9 mouse cellular contexts compared by ENCODE assay signal in the genomic region with DNA sequence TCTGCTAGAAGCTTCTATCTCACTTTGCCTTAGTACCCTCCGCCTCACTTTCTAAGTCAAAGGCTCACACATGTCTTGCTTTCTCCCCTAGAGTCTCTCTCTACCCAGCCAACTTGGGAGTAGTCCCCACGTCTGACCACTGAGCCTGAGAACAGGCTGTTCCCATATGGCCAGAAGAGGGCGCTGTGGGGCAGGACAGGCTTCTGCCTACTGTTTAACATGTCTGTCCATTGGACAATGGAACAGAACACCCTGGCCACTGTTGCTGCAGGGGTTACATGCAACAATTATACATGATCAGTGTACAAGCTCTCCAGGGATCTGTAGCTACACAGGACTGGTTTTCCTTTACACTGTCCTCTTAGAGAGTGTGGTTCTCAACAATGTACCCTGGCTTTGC. TPM values are rescaled to one million over a fixed set of nuclear protein-coding genes. Genes with fewer than 3 reads are reported as not detected.
DNase-seq lines count a peak whose midpoint lies in the region; ATAC-seq lines count a peak whose summit lies in the region.
"Had no signal": no experiment of that assay in that cellular context is flagged by ENCODE, and none has a peak within 500 bp of the region (broad histone marks: within the 10 kb centered on the region; RNA-seq: fewer than 3 reads in every experiment).

No protein-coding gene starts in this region.

- H3K27me3 ChIP-seq in embryonic facial prominence, embryonic 11.5 days (ENCODE audit: control insufficient read depth, insufficient read depth, low read length) = no peaks in the 10 kb centered on the region
- no peaks in the 10 kb centered on the region for H3K27me3 ChIP-seq in heart, embryonic 10.5 days (ENCODE audit: insufficient read depth, poor library complexity, severe bottlenecking)
- peaks cover 4% of the 10 kb centered on the region; the same call in 1 of the 2 replicates for H3K27me3 ChIP-seq in liver, embryonic 12.5 days (replicated peaks)

- 20% methylated on average over 3 of the region's 3 CpGs for WGBS in embryonic facial prominence, embryonic 11.5 days
- WGBS in heart, embryonic 10.5 days = 15% methylated on average over 3 of the region's 3 CpGs
- WGBS in liver, embryonic 12.5 days (ENCODE audit: insufficient replicate concordance) = 25% methylated on average over 3 of the region's 3 CpGs

- no peak overlapping the region for H3K4me3 ChIP-seq in embryonic facial prominence, embryonic 11.5 days (ENCODE audit: low read depth, low read length)
- H3K4me3 ChIP-seq in heart, embryonic 10.5 days = no peak overlapping the region
- no peak overlapping the region for H3K4me3 ChIP-seq in liver, embryonic 12.5 days
- H3K4me3 ChIP-seq: erythroblast, embryonic 14.5 days had no signal

- no peaks in the 10 kb centered on the region for H3K9me3 ChIP-seq in embryonic facial prominence, embryonic 11.5 days (replicated peaks; ENCODE audit: control insufficient read depth, low read length)
- H3K9me3 ChIP-seq in heart, embryonic 10.5 days = no peaks in the 10 kb centered on the region
- H3K9me3 ChIP-seq in liver, embryonic 12.5 days (replicated peaks) = no peaks in the 10 kb centered on the region

- H3K27ac ChIP-seq in embryonic facial prominence, embryonic 11.5 days (replicated peaks; ENCODE audit: low read depth, low read length) = no peak overlapping the region
- H3K27ac ChIP-seq in heart, embryonic 10.5 days = no peak overlapping the region
- H3K27ac ChIP-seq in liver, embryonic 12.5 days = no peak overlapping the region

- H3K4me2 ChIP-seq in embryonic facial prominence, embryonic 11.5 days (ENCODE audit: low read depth, low read length) = no peak overlapping the region
- no peak overlapping the region for H3K4me2 ChIP-seq in liver, embryonic 12.5 days

- no peaks in the 10 kb centered on the region for H3K4me1 ChIP-seq in embryonic facial prominence, embryonic 11.5 days (ENCODE audit: control insufficient read depth, insufficient read depth, low read length)
- peaks cover 14% of the 10 kb centered on the region for H3K4me1 ChIP-seq in heart, embryonic 10.5 days
- H3K4me1 ChIP-seq in liver, embryonic 12.5 days = peaks cover 4% of the 10 kb centered on the region; the same call in 1 of the 2 replicates

- H3K9ac ChIP-seq in embryonic facial prominence, embryonic 11.5 days (replicated peaks; ENCODE audit: low read length) = no peak overlapping the region
- H3K9ac ChIP-seq in liver, embryonic 12.5 days = no peak overlapping the region

- peak; percentile 93 for ATAC-seq in CD4-positive, CD25-positive, alpha-beta regulatory T cell, adult 4 months
- 0 out of 2 replicates have a peak, but pooled peaks have one; percentile 39 for ATAC-seq in embryonic facial prominence, embryonic 11.5 days (replicated peaks; ENCODE audit: insufficient number of reproducible peaks, low FRiP score, low TSS enrichment, low read depth)
- peak; percentile 52; the same call in 1 of the 2 replicates for ATAC-seq in liver, embryonic 12.5 days
- ATAC-seq in neutrophil, adult 5-6 weeks (ENCODE audit: extremely low read depth, insufficient number of reproducible peaks, low FRiP score, poor library complexity, severe bottlenecking) = peak; percentile 82

- H3K36me3 ChIP-seq in embryonic facial prominence, embryonic 11.5 days (replicated peaks; ENCODE audit: control insufficient read depth, insufficient read depth, low read depth, low read length) = no peaks in the 10 kb centered on the region
- no peaks in the 10 kb centered on the region for H3K36me3 ChIP-seq in heart, embryonic 10.5 days
- H3K36me3 ChIP-seq in liver, embryonic 12.5 days = no peaks in the 10 kb centered on the region

- peak; percentile 91 to 93 for DNase-seq in adrenal gland, postnatal 36 days
- DNase-seq in embryonic facial prominence, embryonic 11.5 days (ENCODE audit: low spot score) = peak; percentile 84
- DNase-seq in heart, embryonic 10.5 days (ENCODE audit: low spot score) = peak; percentile 94
- peak; percentile 93 for DNase-seq in kidney, postnatal 10 days
- DNase-seq in testis, postnatal 14 days (ENCODE audit: low spot score) = peak; percentile 67

RNA-seq across cellular contexts. Expression of a gene that starts 52.5 kb away (rescaled TPM):
- polyA plus RNA-seq in CD4-positive, CD25-positive, alpha-beta regulatory T cell, adult 4 months (2017; shearing (Covaris generic)) = not detected
- not detected for total RNA-seq in adrenal gland, postnatal 36 days (2021)
- not detected in 2 replicates for polyA plus RNA-seq in embryonic facial prominence, embryonic 11.5 days (2014; fragmentation: Nextera tagmentation; extraction: Ambion mirVana)
- 0.10 TPM in 1 of 2 replicates, not detected in the other for polyA plus RNA-seq in heart, embryonic 10.5 days (2016; fragmentation: Nextera tagmentation; extraction: Ambion mirVana)
- 0.24 TPM in 1 of 2 replicates, not detected in the other for polyA plus RNA-seq in liver, embryonic 12.5 days (2016; fragmentation: Nextera tagmentation; extraction: Ambion mirVana)
- 0.25 TPM in 1 of 2 replicates, not detected in the other for total RNA-seq in neutrophil, adult 5-6 weeks (2017)
- polyA plus RNA-seq: erythroblast, embryonic 14.5 days had no signal

Comparison
In these comparisons a context has a peak if more than half of its experiments do, and no peak if none do; other contexts are left out.
1. ATAC-seq: peak in every context shown above with its lines; median percentile 93 in CD4-positive, CD25-positive, alpha-beta regulatory T cell, adult 4 months; 82 in neutrophil, adult 5-6 weeks; 52 in liver, embryonic 12.5 days; 39 in embryonic facial prominence, embryonic 11.5 days.